ENCODE assay signal across 9 mouse cellular contexts in genomic region chr16:90387961-90388360, GRCm38 (mm10). TPM values are rescaled to one million over a fixed set of nuclear protein-coding genes. Genes with fewer than 3 reads are reported as not detected.
DNase-seq lines count a peak whose midpoint lies in the region; ATAC-seq and TF ChIP-seq lines count a peak whose summit lies in the region.
"Had no signal": no experiment of that assay in that cellular context is flagged by ENCODE, and none has a peak within 500 bp of the region (broad histone marks: within the 10 kb centered on the region; RNA-seq: fewer than 3 reads in every experiment).

No protein-coding gene starts in this region.

- no peak for DNase-seq in heart, embryonic 10.5 days (ENCODE audit: low spot score)
- no peak for DNase-seq in heart, adult 8-10 months (ENCODE audit: low spot score)
- DNase-seq in neural tube, embryonic 11.5 days (ENCODE audit: low spot score), result no peak
- DNase-seq in neural tube, embryonic 10.5 days (ENCODE audit: extremely low spot score, low spot score), result no peak
- no peak for DNase-seq in thymus, adult 2 months
- DNase-seq in spleen, postnatal 14 days (ENCODE audit: low spot score in 2 of 2), result no peak
- DNase-seq in gastrocnemius, postnatal 4 days (ENCODE audit: low spot score in 2 of 2), result no peak

- peak overlapping the region; percentile 34 for H3K4me2 ChIP-seq in neural tube, embryonic 11.5 days (ENCODE audit: low read depth)
- peak overlapping the region; percentile 82 for H3K4me2 ChIP-seq in limb, embryonic 12.5 days

- TF ChIP-seq POLR2A in thymus, adult 2 months (IDR thresholded peaks at IDR 0.05; ENCODE audit: control insufficient read depth, extremely low read depth, insufficient read depth, low read length, poor library complexity), result no peak

- peaks cover 38% of the 10 kb centered on the region for H3K36me3 ChIP-seq in heart, embryonic 10.5 days
- H3K36me3 ChIP-seq in neural tube, embryonic 11.5 days (ENCODE audit: control insufficient read depth, insufficient read depth, low read length), result peaks cover 13% of the 10 kb centered on the region
- peaks cover 35% of the 10 kb centered on the region for H3K36me3 ChIP-seq in limb, embryonic 12.5 days
- no peaks in the 10 kb centered on the region for H3K36me3 ChIP-seq in thymus, adult 2 months (ENCODE audit: control insufficient read depth, insufficient read depth, low read length)

- no peak for TF ChIP-seq CTCF in thymus, adult 2 months (IDR thresholded peaks at IDR 0.05; ENCODE audit: borderline replicate concordance, control insufficient read depth, extremely low read depth, insufficient read depth, low read length, poor library complexity)

- H3K4me1 ChIP-seq in heart, embryonic 10.5 days, result peaks cover 64% of the 10 kb centered on the region
- peaks cover 12% of the 10 kb centered on the region for H3K4me1 ChIP-seq in neural tube, embryonic 11.5 days (ENCODE audit: control insufficient read depth, insufficient read depth, low read length)
- peaks cover 32% of the 10 kb centered on the region for H3K4me1 ChIP-seq in limb, embryonic 12.5 days (replicated peaks)
- peaks cover 5% of the 10 kb centered on the region for H3K4me1 ChIP-seq in thymus, adult 2 months (replicated peaks; ENCODE audit: control insufficient read depth, insufficient read depth, low read length)

- no peaks in the 10 kb centered on the region for H3K9me3 ChIP-seq in heart, embryonic 10.5 days
- H3K9me3 ChIP-seq in neural tube, embryonic 11.5 days (ENCODE audit: control insufficient read depth, low read length), result no peaks in the 10 kb centered on the region
- H3K9me3 ChIP-seq in limb, embryonic 12.5 days, result peaks cover 7% of the 10 kb centered on the region; the same call in 1 of the 2 replicates

- 51% methylated on average over 4 of the region's 4 CpGs for WGBS in heart, embryonic 10.5 days
- WGBS in neural tube, embryonic 11.5 days, result 59% methylated on average over 4 of the region's 4 CpGs
- WGBS in limb, embryonic 12.5 days, result 50% methylated on average over 4 of the region's 4 CpGs
- 84% methylated on average over 4 of the region's 4 CpGs for WGBS in thymus, adult 2 months

- peak overlapping the region; percentile 98 for H3K27ac ChIP-seq in heart, embryonic 10.5 days
- no peak overlapping the region for H3K27ac ChIP-seq in neural tube, embryonic 11.5 days (ENCODE audit: low read depth, low read length)
- H3K27ac ChIP-seq in limb, embryonic 12.5 days, result no peak overlapping the region
- no peak overlapping the region for H3K27ac ChIP-seq in thymus, adult 2 months (ENCODE audit: control insufficient read depth, insufficient read depth, low read length)

- no peaks in the 10 kb centered on the region for H3K27me3 ChIP-seq in heart, embryonic 10.5 days (ENCODE audit: insufficient read depth, poor library complexity, severe bottlenecking)
- peaks cover 4% of the 10 kb centered on the region; the same call in 1 of the 2 replicates for H3K27me3 ChIP-seq in neural tube, embryonic 11.5 days (ENCODE audit: control insufficient read depth, insufficient read depth, low read length)
- H3K27me3 ChIP-seq in limb, embryonic 12.5 days, result peaks cover 13% of the 10 kb centered on the region; the same call in 1 of the 2 replicates
- peaks cover 18% of the 10 kb centered on the region for H3K27me3 ChIP-seq in thymus, adult 2 months (ENCODE audit: control insufficient read depth, insufficient read depth, low read length)

- no peak for ATAC-seq in neural tube, embryonic 11.5 days (ENCODE audit: insufficient read depth, low FRiP score, low TSS enrichment)
- ATAC-seq in limb, embryonic 12.5 days (ENCODE audit: insufficient number of reproducible peaks, insufficient read depth, low FRiP score, low TSS enrichment, low read depth), result no peak

- H3K9ac ChIP-seq in neural tube, embryonic 11.5 days (ENCODE audit: low read length), result no peak overlapping the region
- H3K9ac ChIP-seq in limb, embryonic 12.5 days (replicated peaks), result peak overlapping the region; percentile 9

- H3K4me3 ChIP-seq in heart, embryonic 10.5 days, result peak overlapping the region; percentile 98
- H3K4me3 ChIP-seq in neural tube, embryonic 11.5 days (ENCODE audit: low read depth, low read length), result peak overlapping the region; percentile 83
- H3K4me3 ChIP-seq in limb, embryonic 12.5 days (replicated peaks), result peak overlapping the region; percentile 92
- no peak overlapping the region for H3K4me3 ChIP-seq in thymus, adult 2 months (ENCODE audit: control insufficient read depth, insufficient read depth, low read length)
- H3K4me3 ChIP-seq: erythroblast, embryonic 14.5 days had no signal

RNA-seq across cellular contexts. Expression of gene Hunk, which starts 2.1 kb away (rescaled TPM):
- polyA plus RNA-seq in heart, embryonic 10.5 days (2016; fragmentation: Nextera tagmentation; extraction: Ambion mirVana), result 20.0 and 22.8 TPM in 2 replicates
- under 1 TPM; 0.19 to 0.79 (median 0.45) TPM for total RNA-seq in heart, adult 8-10 months (2022)
- 9.8 and 10.1 TPM in 2 replicates for polyA plus RNA-seq in neural tube, embryonic 11.5 days (2014; fragmentation: Nextera tagmentation; extraction: Ambion mirVana)
- polyA plus RNA-seq in limb, embryonic 12.5 days (2016; fragmentation: Nextera tagmentation; extraction: Ambion mirVana), result 22.2 and 25.8 TPM in 2 replicates
- 2.7 and 2.9 TPM in 2 replicates for polyA plus RNA-seq in thymus, adult 2 months (2012; rRNA removed)
- 1 to 10 TPM; 6.3 to 7.5 TPM for total RNA-seq in gastrocnemius, postnatal 4 days (2021)
- polyA plus RNA-seq: erythroblast, embryonic 14.5 days had no signal
